Mouse (Mus musculus) neural tube, embryonic 10.5 days (tissue): ENCODE data around the gene Olfr1062.
"Not testable (repeated sequence)": the region's sequence is repeated elsewhere in the genome, so short reads cannot be mapped to it uniquely, and the experiment has no call there.

Experiments
- DNase-seq: peaks from one replicate; pipeline ENCODE4 v3.0.0-alpha.2; 2017; ENCODE audit warnings: low spot score; ENCODE audit errors: extremely low spot score

Gene Olfr1062

GRCm38 (mm10) chr2:86426649-86427048 lies at the start of gene Olfr1062:
TSS of gene Olfr1062 (minus strand) at chr2:86426749.
- DNase-seq, result not testable (repeated sequence)

DNA sequence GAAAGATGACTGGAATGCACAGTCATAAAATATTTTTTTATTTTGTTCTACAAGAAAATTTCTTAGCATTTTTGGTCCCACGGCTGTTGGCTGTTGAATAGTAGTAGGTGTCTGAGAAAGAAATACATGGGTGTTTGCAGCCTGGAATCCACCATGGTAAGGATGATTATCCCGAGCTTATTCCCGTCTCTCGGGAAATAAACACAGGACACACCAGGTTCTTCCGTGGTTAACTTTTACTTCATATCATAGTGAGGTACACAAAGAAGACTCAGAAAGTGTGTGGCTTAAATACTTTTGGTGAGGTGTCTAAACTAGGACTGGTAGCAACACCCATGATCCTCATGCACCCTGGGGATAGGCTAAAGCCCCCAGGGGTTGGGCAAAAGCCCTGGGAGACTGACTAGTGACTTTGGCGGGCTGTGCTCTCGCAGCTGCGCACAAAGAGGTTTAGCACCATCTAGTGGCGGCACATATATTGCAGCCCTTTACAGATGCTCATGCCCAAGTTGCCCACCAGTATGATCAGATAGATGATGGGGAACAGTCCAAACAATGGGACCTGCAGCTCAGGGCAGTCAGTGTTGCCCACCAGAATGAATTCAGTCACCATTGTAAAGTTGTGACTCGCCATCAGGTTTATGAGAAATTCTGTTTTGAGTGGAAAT lies 38.0 kb upstream of the Olfr1062 start:
- DNase-seq, result peak; percentile 71

- no peak for DNase-seq
Observed at GRCm38 (mm10) chr2:86460434-86460833, 33.9 kb upstream of the Olfr1062 start.

- DNase-seq, result no peak
Observed at GRCm38 (mm10) chr2:86456169-86456568, 29.6 kb upstream of the Olfr1062 start, which contains the start of gene Olfr1066. TSS of gene Olfr1066 (minus strand) at chr2:86456269.

- DNase-seq, result not testable (repeated sequence)
Observed at GRCm38 (mm10) chr2:86450491-86450890, 23.9 kb upstream of the Olfr1062 start, which contains the start of gene Olfr1065. TSS of gene Olfr1065 (minus strand) at chr2:86450591.

DNA sequence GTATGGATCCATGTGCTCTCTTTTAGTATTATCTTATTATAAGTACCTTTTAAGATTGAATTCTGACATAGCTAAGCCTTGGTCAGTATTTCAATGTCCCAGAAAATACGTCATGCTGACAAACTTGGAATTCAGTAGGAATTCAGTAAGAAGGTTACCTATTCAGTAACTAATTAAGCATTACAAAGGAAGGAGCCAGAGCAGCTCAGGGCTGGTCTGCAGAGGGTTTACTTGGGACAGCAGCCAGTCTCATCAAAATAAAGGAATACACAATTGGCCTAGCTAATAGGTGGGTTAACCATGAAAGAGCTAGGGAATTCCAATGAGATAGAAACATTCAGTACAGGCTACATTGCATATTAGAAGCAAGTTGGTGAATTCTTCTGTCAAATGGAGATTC lies 15.6 kb upstream of the Olfr1062 start:
- DNase-seq, result not testable (repeated sequence)

DNA sequence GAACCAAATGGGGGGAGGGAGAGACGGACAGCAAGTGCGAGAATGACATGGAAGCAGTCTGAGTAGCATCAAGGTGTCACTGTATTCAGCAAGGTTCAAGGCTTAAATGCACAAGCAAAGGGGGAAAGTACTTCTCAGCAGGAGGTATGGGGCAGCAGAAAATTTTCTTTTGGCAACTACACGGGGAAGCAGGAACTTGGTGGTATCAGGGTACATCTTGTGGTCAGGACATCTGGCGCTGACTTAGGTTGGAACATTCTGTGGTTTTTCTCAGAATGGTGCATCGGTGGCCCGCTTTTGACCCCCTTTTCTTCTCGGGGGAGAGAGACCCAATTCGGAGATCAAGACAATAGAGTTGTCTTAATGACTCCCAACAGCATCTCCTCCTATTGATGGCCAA lies 2.0 kb upstream of the Olfr1062 start:
- not testable (repeated sequence) for DNase-seq

DNA sequence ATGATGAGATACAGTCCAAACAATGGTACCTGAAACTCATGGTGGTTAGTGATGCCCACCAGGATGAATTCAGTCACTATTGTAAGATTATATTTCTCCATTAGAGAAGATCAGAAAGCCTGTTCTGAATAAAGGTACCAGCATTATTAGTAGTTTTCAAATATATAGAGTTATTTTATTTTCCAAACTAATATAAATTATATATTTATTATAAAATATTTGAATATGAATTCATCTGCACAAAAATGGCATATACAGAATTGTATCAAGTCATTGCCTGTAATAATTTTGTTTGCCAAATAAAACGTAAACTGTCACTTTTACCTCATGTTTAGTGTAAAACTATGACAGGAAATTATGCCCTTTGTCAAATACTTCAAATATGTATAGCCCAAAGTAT lies 12.6 kb downstream of the Olfr1062 start, which contains the start of gene Olfr1061:
Gene Olfr1061, minus strand, starts transcription at position 101 of the 400 bp plus-strand sequence.
- DNase-seq, result no peak

DNA sequence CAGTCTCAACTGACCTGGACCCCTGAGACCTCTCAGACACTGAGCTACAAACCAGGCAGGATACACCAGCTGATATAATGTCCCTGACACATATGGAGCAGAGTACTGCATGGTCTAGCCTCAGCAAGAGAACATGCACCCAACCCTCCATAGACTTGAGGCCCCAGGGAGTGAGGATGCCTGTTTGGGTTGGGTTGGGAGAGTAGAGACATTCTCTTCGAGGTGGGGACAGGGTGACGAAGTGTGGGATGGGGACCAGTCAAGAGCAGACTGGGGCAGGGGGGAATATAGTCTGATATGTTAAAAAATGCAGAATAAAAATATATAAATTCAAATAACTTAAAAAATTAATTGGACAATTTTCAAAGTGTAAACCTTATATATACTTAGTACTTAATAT lies 31.4 kb downstream of the Olfr1062 start:
- no peak for DNase-seq

DNA sequence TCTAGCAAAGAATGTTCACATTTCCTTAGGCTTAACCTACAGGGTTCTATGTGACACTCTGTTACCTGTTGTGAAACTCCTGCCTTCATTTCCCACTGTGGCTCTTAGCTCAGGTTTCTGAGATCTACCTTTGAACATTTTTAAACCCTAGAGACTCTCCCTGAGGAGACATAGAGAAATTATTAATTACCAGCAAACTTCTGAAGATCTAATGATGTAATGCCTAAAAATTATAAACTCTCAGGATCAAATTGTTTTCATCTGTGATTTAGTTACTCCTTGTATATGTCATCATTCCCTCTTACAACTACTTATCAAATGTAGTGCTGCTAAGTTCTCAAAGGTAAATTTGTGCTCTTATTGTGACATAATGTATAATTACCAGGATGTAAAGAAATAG lies 38.1 kb downstream of the Olfr1062 start, which contains the start of gene Olfr1058:
Gene Olfr1058, minus strand, starts transcription at position 101 of the 400 bp plus-strand sequence.
- not testable (repeated sequence) for DNase-seq

- DNase-seq, result no peak
Observed at GRCm38 (mm10) chr2:86378293-86378692, 48.3 kb downstream of the Olfr1062 start, which contains the start of gene Olfr1057. TSS of gene Olfr1057 (minus strand) at chr2:86378393.
